Mouse (Mus musculus) lung, embryonic 16.5 days (tissue): ENCODE results near the gene Sirt4. TPM values are rescaled to one million over a fixed set of nuclear protein-coding genes. Genes with fewer than 3 reads are reported as not detected.

ENCODE experiments used
- ATAC-seq: fragments of 200-750 bp; cut with Nextera tagmentation; 2 replicates; pipeline ENCODE4 v1.8.0; 2017; ENCODE audit warnings: low read depth, mild to moderate bottlenecking, moderate library complexity
- H3K27ac ChIP-seq: fragments of 300-500 bp; sonication (generic); 2 replicates; pipeline ENCODE4 v1.5.1; 2014; ENCODE audit warnings: mild to moderate bottlenecking, control low read depth, low read length
- H3K27me3 ChIP-seq: fragments of 300-500 bp; sonication (generic); 2 replicates; pipeline ENCODE4 v1.6.1; 2014; ENCODE audit warnings: low read depth, low read length, mixed read lengths; ENCODE audit not compliant: control insufficient read depth, insufficient read depth
- H3K36me3 ChIP-seq: fragments of 300-500 bp; sonication (generic); 2 replicates; pipeline ENCODE4 v1.6.1; 2014; ENCODE audit warnings: low read length; ENCODE audit not compliant: control insufficient read depth, insufficient read depth
- H3K4me1 ChIP-seq: fragments of 300-500 bp; sonication (generic); replicated peaks from 2 replicates; pipeline ENCODE4 v1.6.1; 2014; ENCODE audit warnings: low read length, mixed read lengths; ENCODE audit not compliant: control insufficient read depth, insufficient read depth
- H3K4me2 ChIP-seq: fragments of 300-500 bp; sonication (generic); 2 replicates; pipeline ENCODE4 v1.6.1; 2014; ENCODE audit warnings: low read depth, low read length, control low read depth
- H3K4me3 ChIP-seq: fragments of 300-500 bp; sonication (generic); 2 replicates; pipeline ENCODE4 v1.5.1; 2014; ENCODE audit warnings: mild to moderate bottlenecking, low read length, control low read depth
- H3K9ac ChIP-seq: fragments of 300-500 bp; sonication (generic); 2 replicates; pipeline ENCODE4 v1.6.1; 2014; ENCODE audit warnings: low read length, control low read depth
- H3K9me3 ChIP-seq: fragments of 300-500 bp; sonication (generic); 2 replicates; pipeline ENCODE4 v1.6.1; 2016; ENCODE audit warnings: low read length; ENCODE audit not compliant: control insufficient read depth
- WGBS: fragments of 180-500 bp; shearing (Covaris S2); extraction: QIAGEN DNeasy Blood & Tissue Kit; methylation state at CpG from one replicate; pipeline ENCODE4 v1.1.7; 2014; 5-methylcytosine and 5-hydroxymethylcytosine counted together
- polyA plus RNA-seq: library from polyadenylated mRNA; unstranded; fragments of >200 nt; fragmentation: Nextera tagmentation; extraction: Ambion mirVana; gene quantifications from 2 replicates; pipeline ENCODE4 v1.2.1, GENCODE M21; 2015

The Sirt4 gene
- polyA plus RNA-seq, 1 experiment from 2014 or later, result 31.4 TPM

DNA sequence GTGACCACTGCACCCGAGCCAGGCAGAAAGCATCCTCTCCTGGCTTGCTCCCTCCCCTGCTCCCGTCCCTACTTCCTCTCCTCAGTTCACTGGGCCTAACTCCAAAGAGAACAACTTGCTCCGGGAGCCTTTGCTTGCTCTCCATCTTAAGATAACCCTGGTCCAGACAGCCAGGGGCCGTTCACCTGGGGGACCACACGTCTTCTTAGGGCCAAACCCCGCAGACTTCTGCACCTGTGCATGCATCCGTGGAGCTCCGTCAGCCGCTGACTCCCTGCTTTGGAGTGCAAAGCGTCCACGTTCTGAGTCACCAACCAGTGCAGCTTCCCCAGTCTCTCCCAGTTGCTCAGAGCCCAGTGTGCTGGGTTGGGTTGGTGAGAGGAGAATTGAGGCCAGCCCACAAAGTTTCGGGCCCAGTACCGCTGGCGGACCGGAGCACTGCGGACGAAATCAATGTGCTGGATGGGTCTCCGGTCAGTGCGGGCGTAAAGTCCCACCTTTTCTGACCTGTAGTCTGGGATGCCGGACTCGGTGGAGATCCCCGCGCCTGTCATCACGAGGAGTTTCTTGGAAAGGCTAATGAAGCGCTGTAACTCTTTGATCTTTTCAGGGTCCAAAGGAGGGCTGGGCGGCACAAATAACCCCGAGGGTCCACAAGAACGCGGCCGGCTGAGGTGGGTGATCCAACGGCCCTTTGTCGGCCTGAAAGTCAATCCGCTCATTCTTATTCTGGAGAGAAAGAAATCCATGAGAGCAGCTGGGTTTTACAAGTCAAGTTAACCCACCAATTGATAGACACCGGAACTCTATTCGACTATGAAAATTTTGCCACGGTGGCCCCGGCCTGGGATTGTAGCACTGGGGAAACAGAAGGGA lies 1.9 kb downstream of the Sirt4 start:
- Histone ChIP-seq H3K27me3 (no peaks in the 10 kb centered on the region; the same call in 1 of the 2 replicates), H3K4me3 (no peak overlapping the region), H3K9me3 (no peaks in the 10 kb centered on the region), H3K4me1 (peaks cover 10% of the 10 kb centered on the region), H3K9ac (peak overlapping the region; percentile 39; the same call in 1 of the 2 replicates), H3K27ac (no peak overlapping the region), H3K36me3 (no peaks in the 10 kb centered on the region; the same call in 1 of the 2 replicates), H3K4me2 (0 out of 2 replicates have a peak overlapping the region, but pooled peaks have one; percentile 9)
- ATAC-seq, result no peak
- 44% methylated on average over 38 of the region's 38 CpGs for WGBS

DNA sequence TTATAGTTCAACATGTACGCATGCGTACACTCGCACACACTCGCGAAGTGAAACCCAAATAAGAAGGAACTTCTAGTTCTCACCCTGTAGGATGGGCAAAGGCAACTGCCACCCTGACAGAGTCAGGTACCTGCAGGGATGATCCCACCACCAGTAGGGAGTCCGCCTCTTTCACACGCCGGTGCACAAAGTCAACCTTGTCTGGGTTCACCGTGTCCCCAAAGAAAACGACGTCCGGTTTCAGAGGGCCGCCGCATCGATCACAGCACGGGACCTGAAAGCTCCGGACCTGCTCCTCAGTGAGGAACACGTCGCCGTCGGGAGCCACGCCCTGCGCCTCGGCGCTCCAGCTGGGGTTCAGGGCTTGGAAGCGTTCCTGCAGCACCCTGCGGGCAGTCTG lies 4.4 kb downstream of the Sirt4 start:
- WGBS, result 26% methylated on average over 27 of the region's 27 CpGs
- H3K27ac ChIP-seq, result no peak overlapping the region
- ATAC-seq, result no peak
- H3K9me3 ChIP-seq, result no peaks in the 10 kb centered on the region
- H3K4me2 ChIP-seq, result peak overlapping the region; percentile 41
- H3K36me3 ChIP-seq, result no peaks in the 10 kb centered on the region; the same call in 1 of the 2 replicates
- H3K4me1 ChIP-seq, result peaks cover 12% of the 10 kb centered on the region
- H3K9ac ChIP-seq, result no peak overlapping the region
- H3K4me3 ChIP-seq, result peak overlapping the region; percentile 28
- H3K27me3 ChIP-seq, result no peaks in the 10 kb centered on the region; the same call in 1 of the 2 replicates

DNA sequence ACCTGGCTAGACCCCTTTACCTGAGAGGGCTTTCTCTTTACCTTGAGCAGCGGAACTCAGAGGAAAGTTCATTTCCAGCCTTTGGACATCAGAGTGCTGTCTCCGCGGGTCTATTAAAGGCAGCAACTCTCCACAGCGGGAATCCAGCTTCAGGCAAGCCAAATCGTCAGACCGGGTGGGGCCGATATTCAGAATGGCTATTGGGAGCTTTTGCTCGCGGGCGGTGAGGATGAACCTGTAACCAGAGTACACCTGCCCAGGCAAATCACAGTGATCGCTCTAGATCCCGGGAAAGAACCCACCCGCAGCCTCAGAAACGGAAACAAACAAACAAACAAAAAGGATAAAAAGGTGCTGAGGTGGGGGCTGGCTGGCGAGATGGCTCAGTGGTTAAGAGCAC lies 5.0 kb downstream of the Sirt4 start:
- H3K4me3 ChIP-seq, result no peak overlapping the region
- 53% methylated on average over 15 of the region's 15 CpGs for WGBS
- H3K36me3 ChIP-seq, result no peaks in the 10 kb centered on the region; the same call in 1 of the 2 replicates
- H3K27me3 ChIP-seq, result no peaks in the 10 kb centered on the region; the same call in 1 of the 2 replicates
- no peak overlapping the region for H3K9ac ChIP-seq
- no peak overlapping the region for H3K27ac ChIP-seq
- H3K4me1 ChIP-seq, result peaks cover 12% of the 10 kb centered on the region; the same call in 1 of the 2 replicates
- ATAC-seq, result no peak
- no peaks in the 10 kb centered on the region for H3K9me3 ChIP-seq
- H3K4me2 ChIP-seq, result no peak overlapping the region

DNA sequence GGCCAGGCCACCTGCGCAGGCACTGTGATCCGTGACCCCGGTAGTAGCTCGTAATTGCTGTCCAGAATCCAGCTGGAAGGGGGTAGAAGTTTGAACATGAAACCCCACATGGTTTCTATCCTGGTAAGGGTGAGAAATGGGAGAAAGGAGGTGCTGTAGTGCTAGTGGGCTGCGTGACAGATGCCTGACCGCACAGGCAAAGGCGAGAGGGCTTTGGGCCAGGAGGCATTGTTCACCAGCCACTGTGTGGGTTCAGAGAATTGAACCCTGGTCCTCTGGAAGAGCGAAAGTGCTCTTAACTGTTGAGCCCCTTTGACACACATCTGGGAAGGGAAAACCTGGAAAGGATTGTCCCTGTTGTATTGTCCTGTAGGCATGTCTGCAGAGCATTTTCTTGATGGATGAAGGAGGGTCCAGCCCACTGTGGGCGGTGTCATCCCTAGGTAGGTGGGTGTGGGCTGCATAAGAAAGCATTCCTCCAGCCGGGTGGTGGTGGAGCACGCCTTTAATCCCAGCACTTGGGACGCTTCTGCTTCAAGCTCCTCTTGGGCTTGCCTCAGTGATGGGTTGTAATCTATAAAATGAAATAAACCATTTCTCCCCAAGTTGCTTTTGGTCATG lies 8.3 kb downstream of the Sirt4 start:
- Histone ChIP-seq H3K36me3 (no peaks in the 10 kb centered on the region; the same call in 1 of the 2 replicates), H3K4me3 (peak overlapping the region; percentile 48), H3K27ac (no peak overlapping the region), H3K4me1 (0 out of 2 replicates have a peak, but pooled peaks cover 2% of the 10 kb centered on the region), H3K9ac (peak overlapping the region; percentile 51), H3K4me2 (peak overlapping the region; percentile 59), H3K9me3 (no peaks in the 10 kb centered on the region), H3K27me3 (no peaks in the 10 kb centered on the region; the same call in 1 of the 2 replicates)
- WGBS, result 33% methylated on average over 12 of the region's 12 CpGs
- peak; percentile 34; the same call in 1 of the 2 replicates for ATAC-seq

DNA sequence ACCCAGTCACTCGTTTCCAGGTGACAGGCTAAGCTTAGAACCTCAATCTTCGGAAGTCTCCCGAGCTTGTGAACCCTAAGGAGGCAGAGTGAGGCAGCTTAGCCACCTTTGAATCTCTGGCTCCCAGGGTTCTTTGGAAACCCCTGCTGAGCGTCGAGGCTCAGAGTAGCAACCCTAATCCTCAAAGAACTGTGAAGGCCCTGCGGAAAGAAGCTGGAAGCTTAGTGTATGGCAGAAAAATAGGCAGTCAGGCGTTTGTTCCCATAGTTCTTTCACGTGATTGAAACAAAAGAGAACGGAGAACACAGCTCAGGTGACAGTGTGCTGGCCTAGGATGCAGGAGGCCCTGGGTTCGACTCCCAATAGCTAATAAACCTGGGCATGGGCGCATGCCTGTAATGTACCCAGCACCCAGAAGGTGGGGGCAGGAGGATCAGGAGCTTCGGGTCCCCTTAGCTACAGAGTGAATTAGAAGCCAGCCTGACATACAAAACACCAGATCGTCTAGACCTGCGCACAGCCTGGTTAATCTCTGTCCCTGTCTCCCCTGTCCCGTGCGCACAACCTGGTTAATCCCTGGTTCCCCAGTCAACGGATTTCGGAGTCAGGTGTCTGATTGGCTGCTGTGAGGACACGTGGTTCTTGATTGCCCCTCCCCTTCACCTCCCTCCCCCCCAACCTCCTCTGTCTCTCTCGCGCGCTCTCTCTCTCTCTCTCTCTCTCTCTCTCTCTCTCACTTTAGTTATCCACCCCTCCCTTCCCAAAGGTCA lies 9.0 kb downstream of the Sirt4 start:
- Histone ChIP-seq H3K4me3 (peak overlapping the region; percentile 48), H3K36me3 (no peaks in the 10 kb centered on the region; the same call in 1 of the 2 replicates), H3K4me2 (peak overlapping the region; percentile 59), H3K9me3 (no peaks in the 10 kb centered on the region), H3K9ac (peak overlapping the region; percentile 51), H3K27me3 (no peaks in the 10 kb centered on the region), H3K27ac (no peak overlapping the region), H3K4me1 (peaks cover 2% of the 10 kb centered on the region; the same call in 1 of the 2 replicates)
- peak; percentile 81 for ATAC-seq
- WGBS, result 14% methylated on average over 22 of the region's 22 CpGs

DNA sequence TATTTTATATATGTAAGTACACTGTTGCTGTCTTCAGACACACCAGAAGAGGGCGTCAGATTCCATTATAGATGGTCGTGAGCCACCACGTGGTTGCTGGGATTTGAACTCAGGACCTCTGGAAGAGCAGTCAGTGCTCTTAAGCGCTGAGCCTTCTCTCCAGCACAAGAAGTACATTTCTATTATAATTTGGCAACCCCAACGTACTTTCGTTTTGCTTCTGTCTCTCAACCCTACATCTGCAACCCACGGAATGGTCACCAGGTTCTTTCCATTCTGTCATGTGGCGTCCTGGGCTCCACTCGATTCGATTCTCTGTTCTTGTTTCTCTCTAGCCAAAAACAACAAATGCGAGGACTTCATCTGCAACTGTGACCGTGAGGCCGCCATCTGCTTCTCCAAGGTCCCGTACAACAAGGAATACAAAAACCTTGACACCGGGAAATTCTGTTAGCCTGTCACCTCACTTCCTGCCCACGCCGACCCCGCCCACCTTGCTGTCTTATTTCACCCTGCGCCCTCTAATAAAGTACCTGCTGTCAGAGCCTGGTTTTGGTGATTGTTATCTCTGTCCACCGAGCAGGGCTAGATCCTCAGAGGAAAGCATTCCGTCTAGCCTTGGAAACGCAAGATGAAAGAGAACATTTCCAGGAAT lies 10.2 kb downstream of the Sirt4 start:
- Histone ChIP-seq H3K4me1 (peaks cover 2% of the 10 kb centered on the region; the same call in 1 of the 2 replicates), H3K36me3 (no peaks in the 10 kb centered on the region; the same call in 1 of the 2 replicates), H3K4me2 (no peak overlapping the region), H3K27me3 (no peaks in the 10 kb centered on the region), H3K27ac (no peak overlapping the region), H3K9ac (no peak overlapping the region), H3K9me3 (no peaks in the 10 kb centered on the region), H3K4me3 (no peak overlapping the region)
- WGBS, result 58% methylated on average over 22 of the region's 22 CpGs
- no peak for ATAC-seq

DNA sequence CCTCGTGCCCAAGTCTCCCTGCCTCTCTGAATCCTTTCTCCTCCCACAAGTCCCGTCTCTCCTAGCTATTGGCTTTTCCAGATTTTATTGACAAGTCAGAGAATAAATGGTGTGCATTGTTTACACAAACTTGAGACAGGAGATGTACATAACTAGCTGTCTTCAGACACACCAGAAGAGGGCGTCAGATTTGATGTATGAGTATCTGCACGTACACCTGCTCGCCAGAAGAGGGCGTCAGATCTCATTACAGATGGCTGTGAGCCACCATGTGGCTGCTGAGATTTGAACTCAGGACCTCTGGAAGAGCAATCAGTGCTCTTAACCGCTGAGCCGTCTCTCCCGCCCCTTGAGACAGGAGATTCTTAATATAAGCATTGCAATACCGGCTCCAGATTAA lies 11.3 kb downstream of the Sirt4 start:
- H3K4me2 ChIP-seq, result no peak overlapping the region
- 68% methylated on average over 10 of the region's 10 CpGs for WGBS
- H3K27me3 ChIP-seq, result no peaks in the 10 kb centered on the region
- H3K4me1 ChIP-seq, result peaks cover 2% of the 10 kb centered on the region; the same call in 1 of the 2 replicates
- H3K9ac ChIP-seq, result no peak overlapping the region
- no peaks in the 10 kb centered on the region; the same call in 1 of the 2 replicates for H3K36me3 ChIP-seq
- H3K4me3 ChIP-seq, result no peak overlapping the region
- H3K27ac ChIP-seq, result no peak overlapping the region
- H3K9me3 ChIP-seq, result no peaks in the 10 kb centered on the region
- no peak for ATAC-seq

DNA sequence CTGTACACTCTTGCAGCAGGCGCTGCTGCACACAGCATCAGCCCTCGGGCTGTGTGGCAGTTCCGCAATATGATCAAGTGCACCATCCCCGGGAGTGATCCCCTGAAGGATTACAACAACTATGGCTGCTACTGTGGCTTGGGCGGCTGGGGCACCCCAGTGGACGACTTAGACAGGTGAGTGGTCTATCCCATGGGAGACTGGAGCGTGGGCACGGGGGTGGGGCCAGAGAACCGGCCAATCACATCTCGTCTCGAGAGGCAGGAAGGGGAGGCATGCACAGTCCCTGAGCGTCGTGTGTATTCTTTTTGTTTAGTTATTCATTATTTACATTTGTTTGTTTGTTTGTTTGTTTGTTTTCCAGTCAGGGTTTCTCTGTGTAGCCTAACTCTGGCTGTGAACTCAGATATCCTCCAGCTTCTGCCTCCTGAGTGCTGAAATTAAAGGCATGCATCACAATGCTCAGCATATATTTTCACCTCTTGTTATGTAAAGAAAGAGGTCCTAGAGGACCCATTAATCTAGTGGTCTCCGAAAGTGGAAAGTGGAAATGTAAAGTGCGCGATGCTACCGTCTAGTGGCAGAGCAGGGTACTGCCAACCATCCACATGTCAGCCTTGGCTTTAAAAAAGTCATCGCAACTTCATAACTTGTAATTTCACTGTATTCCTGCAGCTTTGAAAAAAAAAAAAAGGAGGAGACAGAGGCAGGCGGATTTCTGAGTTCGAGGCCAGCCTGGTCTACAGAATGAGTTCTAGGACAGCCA lies 13.6 kb downstream of the Sirt4 start:
- H3K9ac ChIP-seq, result no peak overlapping the region
- no peak for ATAC-seq
- H3K36me3 ChIP-seq, result no peaks in the 10 kb centered on the region
- no peaks in the 10 kb centered on the region for H3K27me3 ChIP-seq
- H3K4me1 ChIP-seq, result peaks cover 2% of the 10 kb centered on the region; the same call in 1 of the 2 replicates
- H3K4me3 ChIP-seq, result no peak overlapping the region
- H3K9me3 ChIP-seq, result no peaks in the 10 kb centered on the region
- no peak overlapping the region for H3K27ac ChIP-seq
- H3K4me2 ChIP-seq, result no peak overlapping the region
- 35% methylated on average over 20 of the region's 20 CpGs for WGBS
